Mouse (Mus musculus): ENCODE measurements at regions not wholly inside any gene's neighbourhood (a gene's known extent, or its start where the extent isn't known, plus 50 kb on each side); places are given as distances from the start of the nearest gene placed in this dataset.

DNA sequence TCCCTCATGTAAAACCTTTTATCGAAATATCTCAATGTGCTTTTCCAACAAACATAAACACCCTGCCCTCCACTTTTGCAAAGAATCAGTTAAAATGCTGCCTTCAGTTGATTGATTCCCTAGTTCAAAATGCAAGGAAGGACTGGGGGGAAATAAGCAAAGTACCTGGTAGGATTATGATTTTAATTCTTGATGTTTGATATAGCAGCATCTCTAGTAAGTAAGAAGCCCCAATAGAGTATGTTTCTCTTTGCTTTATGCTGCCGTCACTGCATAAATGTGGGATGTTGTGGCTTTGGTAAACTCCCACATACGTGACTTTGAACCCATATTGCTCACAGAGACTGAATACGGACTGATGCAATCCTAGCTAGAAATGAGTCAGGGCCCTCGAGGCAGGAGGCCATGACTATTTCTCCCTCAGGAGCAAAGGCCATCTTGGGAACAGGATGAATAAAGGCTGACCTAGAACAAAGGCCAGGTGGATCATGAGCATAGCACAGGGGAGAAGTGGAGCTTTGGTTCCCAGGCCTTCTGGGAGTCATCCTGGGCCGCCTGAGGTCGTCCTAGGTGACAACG lies 179.0 kb upstream of the Klf7 start:
- Histone ChIP-seq H3ac (ENCODE audit: control insufficient read depth, insufficient read length, low read depth) (no peak overlapping the region), H3K36me3 (ENCODE audit: control insufficient read depth, insufficient read depth) (no peaks in the 10 kb centered on the region), H3K27me3 (ENCODE audit: control insufficient read depth, insufficient read depth, insufficient read length) (no peaks in the 10 kb centered on the region), H3K4me3 (ENCODE audit: insufficient read depth, poor library complexity, severe bottlenecking) (no peak overlapping the region), H3K79me2 (ENCODE audit: control insufficient read depth, insufficient read depth) (no peaks in the 10 kb centered on the region), H3K79me3 (ENCODE audit: low read depth) (no peaks in the 10 kb centered on the region)
- TF ChIP-seq CTCF (IDR thresholded peaks at IDR 0.05; ENCODE audit: control insufficient read depth, insufficient read depth, insufficient read length) = no peak
- TF ChIP-seq MYOD1 (IDR thresholded peaks at IDR 0.05; ENCODE audit: control insufficient read depth, insufficient read length, low read depth) = no peak
- TF ChIP-seq CEBPB (IDR thresholded peaks at IDR 0.05; ENCODE audit: low read depth) = peak; percentile 87
- TF ChIP-seq USF1 (IDR thresholded peaks at IDR 0.05; ENCODE audit: low read depth) = no peak

DNA sequence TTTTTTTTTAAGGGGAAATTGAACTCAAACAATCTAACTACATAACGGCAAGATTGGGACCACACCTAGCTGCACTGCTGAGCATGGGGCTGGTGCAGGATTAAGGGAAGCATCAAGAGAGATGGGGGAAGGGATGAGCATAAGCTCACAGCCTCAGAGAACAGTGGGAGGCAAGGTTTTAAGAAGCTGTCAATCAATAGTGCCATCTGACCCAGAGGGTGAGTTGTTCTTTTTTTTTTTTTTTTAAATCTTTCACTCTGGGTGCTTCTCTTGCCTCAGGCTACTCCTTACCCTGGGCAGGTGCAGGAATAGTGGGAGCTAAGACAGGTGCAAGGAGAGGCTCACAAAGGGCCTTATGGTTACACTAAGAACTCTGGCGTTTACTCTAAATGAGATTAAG lies 176.9 kb upstream of the Klf7 start:
- no peaks in the 10 kb centered on the region for H3K79me2 ChIP-seq (ENCODE audit: control insufficient read depth, insufficient read depth)

DNA sequence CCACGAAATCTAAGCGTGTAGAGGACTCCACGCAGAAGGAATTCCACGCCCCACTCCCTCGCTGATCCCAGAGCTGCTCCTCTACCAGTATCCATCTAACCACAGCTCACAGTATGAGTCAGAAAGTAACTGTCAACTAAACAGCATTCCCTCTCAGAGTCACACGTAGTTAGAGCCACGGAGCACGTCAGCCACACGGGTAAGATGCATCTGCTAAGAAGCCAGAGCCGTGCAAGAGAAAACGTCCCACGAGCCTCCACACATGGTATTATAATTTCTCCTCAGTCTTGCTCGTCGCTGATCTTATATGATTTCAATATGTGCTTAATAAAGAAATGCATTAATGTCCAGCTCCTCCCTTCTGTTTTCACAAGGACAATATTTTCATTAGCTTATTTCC lies 176.1 kb upstream of the Klf7 start:
- TF ChIP-seq CTCF (IDR thresholded peaks at IDR 0.05; ENCODE audit: control insufficient read depth, insufficient read depth, insufficient read length) (no peak), MAX (IDR thresholded peaks at IDR 0.05) (peak; percentile 44), MYOG (IDR thresholded peaks at IDR 0.05; ENCODE audit: control insufficient read depth, extremely low read depth, insufficient read length) (no peak), USF1 (IDR thresholded peaks at IDR 0.05; ENCODE audit: low read depth) (no peak), FOSL1 (IDR thresholded peaks at IDR 0.05; ENCODE audit: insufficient read depth, low read length, poor library complexity, severe bottlenecking) (no peak)
- H3K79me3 ChIP-seq (ENCODE audit: low read depth) = no peaks in the 10 kb centered on the region
- H3K4me3 ChIP-seq (ENCODE audit: insufficient read depth, poor library complexity, severe bottlenecking) = no peak overlapping the region
- no peaks in the 10 kb centered on the region for H3K27me3 ChIP-seq (ENCODE audit: control insufficient read depth, insufficient read depth, insufficient read length)
- no peaks in the 10 kb centered on the region for H3K36me3 ChIP-seq (ENCODE audit: control insufficient read depth, insufficient read depth)
- no peaks in the 10 kb centered on the region for H3K79me2 ChIP-seq (ENCODE audit: control insufficient read depth, insufficient read depth)
- no peak overlapping the region for H3ac ChIP-seq (ENCODE audit: control insufficient read depth, insufficient read length, low read depth)

More for the DNA sequence above, 176.9 kb upstream of the Klf7 start:
- H3K79me3 ChIP-seq (ENCODE audit: low read depth) = no peaks in the 10 kb centered on the region
- no peak overlapping the region for H3ac ChIP-seq (ENCODE audit: control insufficient read depth, insufficient read length, low read depth)
- no peaks in the 10 kb centered on the region for H3K36me3 ChIP-seq (ENCODE audit: control insufficient read depth, insufficient read depth)
- TF ChIP-seq MYOD1 (IDR thresholded peaks at IDR 0.05; ENCODE audit: control insufficient read depth, insufficient read length, low read depth) (no peak), CEBPB (IDR thresholded peaks at IDR 0.05; ENCODE audit: low read depth) (no peak), MYOG (IDR thresholded peaks at IDR 0.05; ENCODE audit: control insufficient read depth, extremely low read depth, insufficient read length) (no peak), FOSL1 (IDR thresholded peaks at IDR 0.05; ENCODE audit: insufficient read depth, low read length, poor library complexity, severe bottlenecking) (no peak), USF1 (IDR thresholded peaks at IDR 0.05; ENCODE audit: low read depth) (no peak), MAX (IDR thresholded peaks at IDR 0.05) (no peak), CTCF (IDR thresholded peaks at IDR 0.05; ENCODE audit: control insufficient read depth, insufficient read depth, insufficient read length) (no peak)
- H3K27me3 ChIP-seq (ENCODE audit: control insufficient read depth, insufficient read depth, insufficient read length) = no peaks in the 10 kb centered on the region
- no peak overlapping the region for H3K4me3 ChIP-seq (ENCODE audit: insufficient read depth, poor library complexity, severe bottlenecking)

DNA sequence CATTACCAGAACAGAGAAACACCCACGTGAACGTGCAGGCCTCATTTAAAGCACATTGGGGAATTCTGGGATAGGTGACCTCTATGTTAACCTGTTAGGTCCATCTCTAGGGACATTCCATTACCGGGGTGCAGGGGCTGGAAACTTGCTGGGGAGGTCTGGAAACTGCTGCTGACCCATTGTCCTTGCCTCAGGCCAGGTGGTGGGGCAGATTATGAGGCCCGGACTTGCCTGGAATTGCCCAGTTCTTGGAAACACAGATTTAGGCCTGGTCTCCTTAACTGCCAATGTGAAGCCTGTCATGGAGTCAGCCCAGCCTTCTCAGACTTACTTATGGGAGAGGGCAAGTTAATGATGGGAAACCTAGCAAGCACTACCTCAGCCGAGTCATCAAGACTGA lies 175.3 kb upstream of the Klf7 start:
- H3K27me3 ChIP-seq (ENCODE audit: control insufficient read depth, insufficient read depth, insufficient read length) = no peaks in the 10 kb centered on the region
- H3K79me2 ChIP-seq (ENCODE audit: control insufficient read depth, insufficient read depth) = no peaks in the 10 kb centered on the region
- H3ac ChIP-seq (ENCODE audit: control insufficient read depth, insufficient read length, low read depth) = no peak overlapping the region
- no peaks in the 10 kb centered on the region for H3K79me3 ChIP-seq (ENCODE audit: low read depth)
- H3K4me3 ChIP-seq (ENCODE audit: insufficient read depth, poor library complexity, severe bottlenecking) = no peak overlapping the region
- H3K36me3 ChIP-seq (ENCODE audit: control insufficient read depth, insufficient read depth) = no peaks in the 10 kb centered on the region
- TF ChIP-seq MYOD1 (IDR thresholded peaks at IDR 0.05; ENCODE audit: control insufficient read depth, insufficient read length, low read depth) (no peak), USF1 (IDR thresholded peaks at IDR 0.05; ENCODE audit: low read depth) (no peak), CEBPB (IDR thresholded peaks at IDR 0.05; ENCODE audit: low read depth) (no peak), MAX (IDR thresholded peaks at IDR 0.05) (no peak), MYOG (IDR thresholded peaks at IDR 0.05; ENCODE audit: control insufficient read depth, extremely low read depth, insufficient read length) (no peak), FOSL1 (IDR thresholded peaks at IDR 0.05; ENCODE audit: insufficient read depth, low read length, poor library complexity, severe bottlenecking) (no peak), CTCF (IDR thresholded peaks at IDR 0.05; ENCODE audit: control insufficient read depth, insufficient read depth, insufficient read length) (no peak)

DNA sequence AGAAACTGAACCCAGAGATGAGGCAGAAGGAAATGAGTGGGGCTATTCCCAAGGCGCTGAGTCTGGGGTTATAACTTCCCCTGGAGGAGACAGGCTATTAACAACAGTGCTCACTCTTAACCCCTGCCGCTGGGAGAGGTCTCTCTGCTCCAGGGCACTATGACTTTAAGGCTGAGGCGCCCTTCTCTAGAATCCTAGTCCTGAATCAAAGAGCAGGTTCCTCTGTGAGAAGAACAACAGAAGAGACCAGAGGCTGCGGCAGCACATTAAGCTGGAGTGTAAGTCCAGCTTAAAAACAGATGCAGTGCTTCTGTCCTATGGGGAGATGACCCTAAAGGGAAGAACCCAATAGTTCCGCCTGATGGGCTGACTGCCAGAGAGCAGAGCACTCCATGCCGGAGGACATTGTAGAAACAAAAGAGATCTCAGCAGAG lies 173.4 kb upstream of the Klf7 start:
- H3K27me3 ChIP-seq (ENCODE audit: control insufficient read depth, insufficient read depth, insufficient read length) = no peaks in the 10 kb centered on the region
- no peak overlapping the region for H3ac ChIP-seq (ENCODE audit: control insufficient read depth, insufficient read length, low read depth)
- H3K79me3 ChIP-seq (ENCODE audit: low read depth) = no peaks in the 10 kb centered on the region
- no peak for TF ChIP-seq CEBPB (IDR thresholded peaks at IDR 0.05; ENCODE audit: low read depth)
- TF ChIP-seq MAX (IDR thresholded peaks at IDR 0.05) = no peak
- TF ChIP-seq MYOD1 (IDR thresholded peaks at IDR 0.05; ENCODE audit: control insufficient read depth, insufficient read length, low read depth) = no peak
- TF ChIP-seq MYOG (IDR thresholded peaks at IDR 0.05; ENCODE audit: control insufficient read depth, extremely low read depth, insufficient read length) = no peak
- no peak for TF ChIP-seq USF1 (IDR thresholded peaks at IDR 0.05; ENCODE audit: low read depth)
- no peak for TF ChIP-seq FOSL1 (IDR thresholded peaks at IDR 0.05; ENCODE audit: insufficient read depth, low read length, poor library complexity, severe bottlenecking)
- no peak for TF ChIP-seq CTCF (IDR thresholded peaks at IDR 0.05; ENCODE audit: control insufficient read depth, insufficient read depth, insufficient read length)
- H3K79me2 ChIP-seq (ENCODE audit: control insufficient read depth, insufficient read depth) = no peaks in the 10 kb centered on the region
- H3K4me3 ChIP-seq (ENCODE audit: insufficient read depth, poor library complexity, severe bottlenecking) = no peak overlapping the region
- H3K36me3 ChIP-seq (ENCODE audit: control insufficient read depth, insufficient read depth) = no peaks in the 10 kb centered on the region

DNA sequence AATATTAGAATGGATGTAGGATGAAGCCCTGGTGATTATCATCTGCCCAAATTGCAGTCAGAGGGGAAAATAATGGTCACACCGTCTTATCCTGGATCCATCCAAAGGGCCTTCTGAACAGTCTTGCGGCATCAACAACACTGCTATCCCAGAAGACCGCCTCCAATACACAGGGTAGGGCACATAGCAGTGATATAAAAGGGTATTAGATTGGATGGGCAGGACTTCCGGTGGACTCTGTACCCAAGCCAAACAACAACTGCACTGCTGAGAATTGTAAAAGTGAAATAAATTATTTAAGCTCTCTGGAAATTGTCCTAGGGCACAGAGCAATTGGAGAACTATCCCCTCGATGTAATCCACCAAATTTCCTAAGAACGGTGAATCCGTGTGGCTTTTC lies 173.0 kb upstream of the Klf7 start:
- Histone ChIP-seq H3K79me3 (ENCODE audit: low read depth) (no peaks in the 10 kb centered on the region), H3K36me3 (ENCODE audit: control insufficient read depth, insufficient read depth) (no peaks in the 10 kb centered on the region), H3K79me2 (ENCODE audit: control insufficient read depth, insufficient read depth) (no peaks in the 10 kb centered on the region), H3K27me3 (ENCODE audit: control insufficient read depth, insufficient read depth, insufficient read length) (no peaks in the 10 kb centered on the region), H3K4me3 (ENCODE audit: insufficient read depth, poor library complexity, severe bottlenecking) (no peak overlapping the region), H3ac (ENCODE audit: control insufficient read depth, insufficient read length, low read depth) (no peak overlapping the region)
- TF ChIP-seq CEBPB (IDR thresholded peaks at IDR 0.05; ENCODE audit: low read depth) (no peak), MYOD1 (IDR thresholded peaks at IDR 0.05; ENCODE audit: control insufficient read depth, insufficient read length, low read depth) (no peak), CTCF (IDR thresholded peaks at IDR 0.05; ENCODE audit: control insufficient read depth, insufficient read depth, insufficient read length) (no peak), MAX (IDR thresholded peaks at IDR 0.05) (no peak), USF1 (IDR thresholded peaks at IDR 0.05; ENCODE audit: low read depth) (no peak), FOSL1 (IDR thresholded peaks at IDR 0.05; ENCODE audit: insufficient read depth, low read length, poor library complexity, severe bottlenecking) (no peak), MYOG (IDR thresholded peaks at IDR 0.05; ENCODE audit: control insufficient read depth, extremely low read depth, insufficient read length) (no peak)
